Mouse (Mus musculus): ENCODE measurements around the gene Plk5. TPM values are rescaled to one million over a fixed set of nuclear protein-coding genes. Genes with fewer than 3 reads are reported as not detected.
A peak's percentile ranks its signal among the peaks of the same experiment; 100 is the strongest.

Gene Plk5
- polyA plus RNA-seq, 1 experiment from 2014 or later = 1.2 TPM

DNA sequence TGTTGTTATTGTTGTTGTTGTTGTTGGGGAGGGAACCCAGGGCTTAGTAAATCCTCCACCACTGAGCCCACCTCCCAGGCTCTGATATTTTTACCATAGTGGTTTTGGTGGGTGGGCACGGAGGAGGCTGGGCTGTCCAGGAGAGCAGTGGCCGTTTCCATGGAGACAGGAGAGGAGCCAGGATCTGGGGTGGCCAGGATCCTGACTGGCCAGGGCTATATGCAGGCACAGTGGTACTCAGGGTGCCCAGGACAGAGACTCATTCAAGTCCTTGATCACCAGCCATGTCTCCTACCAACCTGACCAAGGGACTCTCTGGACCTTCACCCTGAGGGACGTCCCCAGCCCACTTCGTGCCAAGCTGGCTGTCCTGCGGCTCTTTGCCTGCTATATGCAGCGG, 7.5 kb downstream of the Plk5 start:
- no peak overlapping the region for H3K4me2 ChIP-seq
- H3K36me3 ChIP-seq = no peaks in the 10 kb centered on the region
- H3K9ac ChIP-seq (replicated peaks) = no peak overlapping the region
- H3K4me1 ChIP-seq (replicated peaks) = no peaks in the 10 kb centered on the region
- 31% methylated on average over 6 of the region's 6 CpGs for WGBS
- H3K27me3 ChIP-seq = peaks cover 50% of the 10 kb centered on the region
- no peak overlapping the region for H3K27ac ChIP-seq
- no peak overlapping the region for H3K4me3 ChIP-seq (replicated peaks)
- 0 out of 2 replicates have a peak, but pooled peaks cover 6% of the 10 kb centered on the region for H3K9me3 ChIP-seq
- ATAC-seq (ENCODE audit: insufficient number of reproducible peaks, insufficient read depth, low FRiP score, low TSS enrichment, low read depth) = no peak

DNA sequence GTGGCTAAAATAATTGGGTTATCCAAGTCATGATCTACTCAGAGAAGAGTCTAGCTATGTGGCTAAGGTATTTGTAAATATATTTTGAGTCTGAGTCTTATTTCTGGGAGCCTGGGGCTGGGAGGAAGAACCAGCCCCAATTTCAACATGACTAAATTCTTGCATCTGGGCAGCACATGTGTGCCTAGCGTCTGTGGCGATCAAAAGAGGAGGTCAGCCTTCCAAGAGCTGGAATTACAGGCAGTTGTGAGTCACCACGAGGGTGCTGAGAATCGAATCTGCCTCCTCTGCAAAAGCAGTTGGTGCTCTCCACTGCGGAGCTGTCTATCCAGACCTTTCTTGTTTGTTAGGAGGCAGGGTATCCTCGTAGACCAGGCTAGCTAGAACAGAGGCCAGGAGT, 9.5 kb downstream of the Plk5 start:
- ATAC-seq (ENCODE audit: insufficient number of reproducible peaks, insufficient read depth, low FRiP score, low TSS enrichment, low read depth) = no peak

DNA sequence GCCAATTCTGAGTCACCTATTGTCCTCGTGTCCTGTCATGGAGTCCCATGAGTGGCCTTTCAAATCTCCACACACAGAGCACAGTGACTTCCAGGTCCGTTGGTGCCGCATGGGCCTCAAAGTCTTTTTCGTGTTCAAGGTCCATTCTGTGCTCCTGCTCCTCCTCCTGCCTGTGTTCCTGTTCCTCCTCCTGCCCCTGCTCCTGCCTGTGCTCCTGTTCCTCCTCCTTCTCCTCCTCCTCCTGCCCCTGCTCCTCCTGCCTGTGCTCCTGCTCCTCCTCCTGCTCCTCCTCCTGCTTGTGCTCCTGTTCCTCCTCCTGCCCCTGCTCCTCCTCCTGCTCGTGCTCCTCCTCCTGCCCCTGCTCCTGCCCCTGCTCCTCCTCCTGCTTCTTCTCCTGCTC, 11.7 kb downstream of the Plk5 start:
- Histone ChIP-seq H3K27ac (no peak overlapping the region), H3K9me3 (no peaks in the 10 kb centered on the region), H3K4me2 (no peak overlapping the region), H3K4me3 (replicated peaks) (no peak overlapping the region), H3K36me3 (no peaks in the 10 kb centered on the region), H3K9ac (replicated peaks) (no peak overlapping the region), H3K27me3 (peaks cover 18% of the 10 kb centered on the region), H3K4me1 (replicated peaks) (peaks cover 8% of the 10 kb centered on the region; the same call in 1 of the 2 replicates)
- ATAC-seq (ENCODE audit: insufficient number of reproducible peaks, insufficient read depth, low FRiP score, low TSS enrichment, low read depth) = no peak
- 70% methylated on average over 5 of the region's 5 CpGs for WGBS

More for the DNA sequence above, 9.5 kb downstream of the Plk5 start:
- WGBS = 50% methylated on average over 6 of the region's 6 CpGs
- H3K9me3 ChIP-seq = 0 out of 2 replicates have a peak, but pooled peaks cover 6% of the 10 kb centered on the region
- no peak overlapping the region for H3K27ac ChIP-seq
- H3K9ac ChIP-seq (replicated peaks) = no peak overlapping the region
- H3K36me3 ChIP-seq = no peaks in the 10 kb centered on the region
- H3K27me3 ChIP-seq = peaks cover 30% of the 10 kb centered on the region
- H3K4me1 ChIP-seq (replicated peaks) = no peaks in the 10 kb centered on the region
- H3K4me3 ChIP-seq (replicated peaks) = no peak overlapping the region
- H3K4me2 ChIP-seq = no peak overlapping the region

DNA sequence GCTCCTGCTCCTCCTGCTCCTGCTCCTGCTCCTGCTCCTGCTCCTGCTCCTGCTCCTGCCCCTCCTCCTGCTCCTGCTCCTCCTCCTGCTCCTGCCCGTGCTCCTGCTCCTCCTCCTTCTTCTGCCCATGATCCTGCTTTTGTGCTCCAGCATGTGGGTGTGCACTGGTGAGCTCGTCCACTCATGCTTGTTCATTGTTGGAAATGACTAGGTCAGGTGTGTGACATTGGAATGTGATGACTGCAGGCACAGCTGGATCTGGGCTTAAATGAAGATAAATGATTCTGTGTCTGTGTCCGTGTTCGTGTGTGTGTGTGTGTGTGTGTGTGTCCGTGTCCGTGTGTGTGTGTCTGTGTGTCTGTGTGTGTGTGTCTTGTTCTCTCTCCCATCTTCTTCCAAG, 12.1 kb downstream of the Plk5 start:
- no peaks in the 10 kb centered on the region for H3K36me3 ChIP-seq
- peaks cover 8% of the 10 kb centered on the region; the same call in 1 of the 2 replicates for H3K4me1 ChIP-seq (replicated peaks)
- no peak overlapping the region for H3K27ac ChIP-seq
- H3K9ac ChIP-seq (replicated peaks) = no peak overlapping the region
- H3K4me2 ChIP-seq = no peak overlapping the region
- H3K4me3 ChIP-seq (replicated peaks) = no peak overlapping the region
- 83% methylated on average over 6 of the region's 6 CpGs for WGBS
- H3K9me3 ChIP-seq = no peaks in the 10 kb centered on the region
- no peak for ATAC-seq (ENCODE audit: insufficient number of reproducible peaks, insufficient read depth, low FRiP score, low TSS enrichment, low read depth)
- H3K27me3 ChIP-seq = peaks cover 16% of the 10 kb centered on the region

DNA sequence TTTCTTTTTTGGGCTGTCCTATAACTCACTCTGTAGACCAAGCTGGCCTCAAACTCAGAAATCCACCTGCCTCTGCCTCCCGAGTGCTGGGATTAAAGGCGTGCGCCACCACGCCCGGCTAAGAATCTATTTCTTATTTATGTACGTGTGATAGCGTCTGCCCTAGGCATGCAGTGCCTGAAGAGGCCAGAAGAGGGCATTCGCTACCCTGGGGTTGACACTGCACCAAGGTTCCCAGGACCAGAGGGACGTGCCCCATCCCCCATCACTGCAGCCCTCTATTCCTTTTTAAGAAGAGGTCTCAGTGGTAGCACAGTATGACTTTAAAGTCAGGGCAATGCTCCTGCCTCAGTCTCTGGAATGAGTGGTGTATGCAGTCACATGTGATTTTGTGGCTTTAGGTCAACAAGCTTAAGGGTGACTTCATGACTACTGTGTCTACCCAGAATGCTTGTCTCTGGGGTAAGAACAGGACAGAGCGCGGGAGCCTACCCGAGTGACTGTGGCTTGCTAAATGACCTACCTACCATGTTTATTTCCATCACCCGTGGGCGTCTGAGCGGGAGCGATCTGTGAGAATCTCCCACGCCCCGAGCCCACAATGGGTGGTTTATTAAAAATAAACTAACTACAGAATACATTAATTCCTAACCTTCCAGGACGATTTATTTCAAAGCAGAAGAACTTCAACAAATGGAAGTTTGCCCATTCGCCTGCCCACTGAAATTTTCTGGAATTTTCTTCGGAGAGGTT, 13.9 kb downstream of the Plk5 start:
- 80% methylated on average over 21 of the region's 21 CpGs for WGBS
- Histone ChIP-seq H3K9me3 (no peaks in the 10 kb centered on the region), H3K4me1 (replicated peaks) (peaks cover 8% of the 10 kb centered on the region; the same call in 1 of the 2 replicates), H3K27ac (no peak overlapping the region), H3K9ac (replicated peaks) (no peak overlapping the region), H3K27me3 (no peaks in the 10 kb centered on the region; the same call in 1 of the 2 replicates), H3K4me3 (replicated peaks) (no peak overlapping the region), H3K4me2 (no peak overlapping the region), H3K36me3 (no peaks in the 10 kb centered on the region)
- no peak for ATAC-seq (ENCODE audit: insufficient number of reproducible peaks, insufficient read depth, low FRiP score, low TSS enrichment, low read depth)

DNA sequence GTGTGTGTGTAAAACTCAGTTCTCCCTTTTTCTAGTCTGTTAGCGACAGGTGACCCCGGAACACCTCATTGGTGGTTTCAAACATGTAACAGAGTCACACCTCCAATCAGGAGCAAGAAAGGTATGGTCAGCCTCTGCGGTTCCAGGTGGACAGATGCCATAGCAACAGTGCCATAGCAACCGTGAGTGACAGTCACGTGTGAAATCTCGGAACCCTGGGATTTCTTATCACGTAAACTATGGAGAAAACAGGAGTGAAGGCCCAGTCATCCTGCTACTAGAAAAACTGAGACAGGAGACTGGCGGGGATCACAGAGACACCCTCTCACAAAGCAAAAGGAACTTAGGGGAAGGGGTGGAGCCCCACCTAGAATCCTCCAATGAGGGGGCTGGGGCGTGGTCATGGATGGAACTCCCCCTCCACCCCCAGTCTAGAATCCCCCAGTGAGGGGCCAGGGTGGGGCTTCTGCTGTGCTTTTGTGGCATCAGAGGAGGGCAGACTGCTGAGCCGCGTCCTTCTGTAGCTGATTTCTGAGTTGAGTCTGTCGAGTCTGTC, 15.2 kb downstream of the Plk5 start:
- Histone ChIP-seq H3K4me1 (replicated peaks) (peaks cover 8% of the 10 kb centered on the region; the same call in 1 of the 2 replicates), H3K36me3 (no peaks in the 10 kb centered on the region), H3K4me3 (replicated peaks) (peak overlapping the region; percentile 41), H3K9me3 (no peaks in the 10 kb centered on the region), H3K4me2 (peak overlapping the region; percentile 48), H3K27me3 (no peaks in the 10 kb centered on the region; the same call in 1 of the 2 replicates), H3K27ac (peak overlapping the region; percentile 59; the same call in 1 of the 2 replicates), H3K9ac (replicated peaks) (peak overlapping the region; percentile 0; the same call in 1 of the 2 replicates)
- ATAC-seq (ENCODE audit: insufficient number of reproducible peaks, insufficient read depth, low FRiP score, low TSS enrichment, low read depth) = peak; percentile 85
- WGBS = 3% methylated on average over 12 of the region's 12 CpGs

DNA sequence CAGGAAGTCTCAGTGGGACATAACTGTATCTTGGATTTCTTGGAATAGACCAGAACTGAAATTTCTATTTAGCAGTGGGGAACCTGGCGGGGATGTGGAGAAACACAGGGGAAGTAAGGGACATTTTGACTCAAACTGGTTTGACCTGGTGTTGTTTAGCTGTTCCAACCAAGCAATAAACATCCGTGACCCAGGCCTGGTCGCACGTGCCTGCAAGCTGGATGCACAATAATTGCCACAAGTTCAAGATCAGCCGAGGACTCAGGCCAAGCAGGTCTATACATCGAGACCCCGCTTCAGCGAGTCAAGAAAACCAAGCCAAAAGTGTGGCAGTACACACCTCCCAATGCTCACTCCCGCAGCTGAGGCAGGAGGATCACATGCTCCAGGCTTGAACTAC, 15.7 kb downstream of the Plk5 start:
- WGBS = 52% methylated on average over 9 of the region's 9 CpGs
- peak overlapping the region; percentile 59; the same call in 1 of the 2 replicates for H3K27ac ChIP-seq
- no peaks in the 10 kb centered on the region for H3K36me3 ChIP-seq
- H3K4me2 ChIP-seq = peak overlapping the region; percentile 48
- peaks cover 8% of the 10 kb centered on the region; the same call in 1 of the 2 replicates for H3K4me1 ChIP-seq (replicated peaks)
- ATAC-seq (ENCODE audit: insufficient number of reproducible peaks, insufficient read depth, low FRiP score, low TSS enrichment, low read depth) = no peak
- H3K4me3 ChIP-seq (replicated peaks) = peak overlapping the region; percentile 41
- peak overlapping the region; percentile 0; the same call in 1 of the 2 replicates for H3K9ac ChIP-seq (replicated peaks)
- no peaks in the 10 kb centered on the region for H3K9me3 ChIP-seq
- no peaks in the 10 kb centered on the region; the same call in 1 of the 2 replicates for H3K27me3 ChIP-seq

DNA sequence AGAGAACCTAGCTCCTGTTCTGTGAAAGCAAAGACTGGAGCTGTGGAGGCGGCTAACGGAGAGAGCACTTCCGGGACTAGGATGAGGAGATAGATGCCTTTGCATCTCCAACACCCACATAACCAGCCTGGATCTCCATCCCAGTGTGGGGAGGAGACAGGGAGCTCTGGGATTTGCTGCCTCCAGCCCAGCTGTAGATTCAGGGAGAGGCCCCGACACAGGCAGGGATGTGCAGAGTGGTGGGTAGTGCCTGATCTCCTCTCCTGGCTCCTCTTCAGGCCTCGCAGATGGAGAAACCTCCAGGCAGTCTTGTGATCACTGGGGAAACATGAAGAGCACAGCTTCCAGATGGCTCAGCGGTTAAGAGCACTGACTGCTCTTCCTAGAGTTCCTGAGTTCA, 16.4 kb downstream of the Plk5 start:
- ATAC-seq (ENCODE audit: insufficient number of reproducible peaks, insufficient read depth, low FRiP score, low TSS enrichment, low read depth) = no peak
- WGBS = 79% methylated on average over 6 of the region's 6 CpGs
- H3K4me2 ChIP-seq = no peak overlapping the region
- no peak overlapping the region for H3K27ac ChIP-seq
- no peaks in the 10 kb centered on the region for H3K36me3 ChIP-seq
- H3K9ac ChIP-seq (replicated peaks) = no peak overlapping the region
- no peaks in the 10 kb centered on the region; the same call in 1 of the 2 replicates for H3K27me3 ChIP-seq
- no peaks in the 10 kb centered on the region for H3K9me3 ChIP-seq
- H3K4me1 ChIP-seq (replicated peaks) = peaks cover 8% of the 10 kb centered on the region; the same call in 1 of the 2 replicates
- no peak overlapping the region for H3K4me3 ChIP-seq (replicated peaks)

DNA sequence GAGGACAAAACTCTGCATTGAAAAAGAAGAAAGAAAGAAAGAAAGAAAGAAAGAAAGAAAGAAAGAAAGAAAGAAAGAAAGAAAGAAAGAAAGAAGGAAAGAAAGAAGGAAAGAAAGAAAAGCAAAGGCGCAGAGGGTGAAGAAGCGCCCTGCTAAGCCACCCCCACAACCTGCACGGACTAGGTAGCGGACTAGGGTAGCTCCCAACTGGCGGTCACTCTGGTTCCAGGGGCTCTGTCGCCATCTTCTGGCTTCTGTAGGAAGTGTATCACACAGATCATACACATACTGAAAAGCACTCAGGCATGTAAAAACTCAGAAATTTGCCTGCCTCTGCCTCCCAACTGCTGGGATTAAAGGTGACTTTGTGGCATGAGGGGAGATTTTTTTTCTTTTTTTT, 17.8 kb downstream of the Plk5 start:
- H3K36me3 ChIP-seq = no peaks in the 10 kb centered on the region
- no peak overlapping the region for H3K4me3 ChIP-seq (replicated peaks)
- no peaks in the 10 kb centered on the region for H3K27me3 ChIP-seq
- H3K27ac ChIP-seq = no peak overlapping the region
- WGBS = 19% methylated on average over 6 of the region's 6 CpGs
- H3K4me2 ChIP-seq = no peak overlapping the region
- H3K9me3 ChIP-seq = no peaks in the 10 kb centered on the region
- H3K9ac ChIP-seq (replicated peaks) = no peak overlapping the region
- ATAC-seq (ENCODE audit: insufficient number of reproducible peaks, insufficient read depth, low FRiP score, low TSS enrichment, low read depth) = no peak
- H3K4me1 ChIP-seq (replicated peaks) = peaks cover 8% of the 10 kb centered on the region; the same call in 1 of the 2 replicates

DNA sequence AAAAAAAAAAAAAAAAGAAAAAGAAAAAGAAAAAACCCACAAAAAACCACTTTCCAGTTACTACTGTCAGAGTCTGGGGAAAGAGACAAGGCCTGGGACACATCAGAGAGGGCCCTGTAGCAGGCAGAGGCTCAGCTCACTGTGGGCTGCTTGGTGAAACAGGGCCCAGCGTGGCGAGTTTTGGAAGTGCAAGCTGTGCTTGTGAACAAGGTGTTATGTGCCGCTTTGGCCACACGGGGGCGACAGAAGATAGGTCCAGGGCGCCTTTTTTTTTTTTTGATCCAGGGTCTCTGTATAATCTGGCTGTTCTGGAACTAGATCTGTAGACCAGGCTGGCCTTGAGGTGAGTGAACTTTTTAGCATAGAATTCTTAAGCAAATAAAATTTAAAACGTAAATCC, 19.9 kb downstream of the Plk5 start:
- WGBS = 3% methylated on average over 7 of the region's 7 CpGs
- Histone ChIP-seq H3K4me2 (no peak overlapping the region), H3K36me3 (peaks cover 17% of the 10 kb centered on the region), H3K9me3 (no peaks in the 10 kb centered on the region), H3K4me1 (replicated peaks) (peaks cover 11% of the 10 kb centered on the region), H3K4me3 (replicated peaks) (no peak overlapping the region), H3K27me3 (no peaks in the 10 kb centered on the region), H3K27ac (no peak overlapping the region), H3K9ac (replicated peaks) (no peak overlapping the region)
- no peak; the same call in 1 of the 2 replicates for ATAC-seq (ENCODE audit: insufficient number of reproducible peaks, insufficient read depth, low FRiP score, low TSS enrichment, low read depth)

DNA sequence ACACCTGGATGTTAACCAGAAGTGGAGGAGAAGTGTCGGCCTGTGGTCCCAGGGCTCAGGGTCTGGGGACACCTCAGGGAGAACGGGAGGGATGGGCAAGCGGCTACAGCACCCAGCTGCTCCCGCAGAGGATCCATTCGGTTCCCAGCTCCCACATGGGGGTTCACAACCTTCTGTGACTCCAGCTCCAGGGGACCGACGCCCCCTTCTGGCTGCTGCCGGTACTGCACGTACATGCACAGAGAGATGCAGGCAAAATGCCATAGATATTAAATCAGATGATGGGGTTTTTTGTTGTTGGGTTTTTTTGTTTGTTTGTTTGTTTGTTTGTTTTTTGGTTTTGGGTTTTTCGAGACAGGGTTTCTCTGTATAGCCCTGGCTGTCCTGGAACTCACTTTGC, 21.5 kb downstream of the Plk5 start:
- H3K27ac ChIP-seq = no peak overlapping the region
- no peak for ATAC-seq (ENCODE audit: insufficient number of reproducible peaks, insufficient read depth, low FRiP score, low TSS enrichment, low read depth)
- WGBS = 50% methylated on average over 10 of the region's 10 CpGs
- H3K4me2 ChIP-seq = no peak overlapping the region
- no peak overlapping the region for H3K9ac ChIP-seq (replicated peaks)
- peaks cover 10% of the 10 kb centered on the region for H3K4me1 ChIP-seq (replicated peaks)
- no peak overlapping the region for H3K4me3 ChIP-seq (replicated peaks)
- no peaks in the 10 kb centered on the region for H3K27me3 ChIP-seq
- no peaks in the 10 kb centered on the region for H3K9me3 ChIP-seq
- peaks cover 33% of the 10 kb centered on the region for H3K36me3 ChIP-seq

Data from limb, embryonic 12.5 days (tissue).